Mouse (Mus musculus): Measurements from ENCODE around the gene Ncbp2. TPM values are rescaled to one million over a fixed set of nuclear protein-coding genes. Genes with fewer than 3 reads are reported as not detected.
A peak's percentile ranks its signal among the peaks of the same experiment; 100 is the strongest.

Gene Ncbp2
- polyA plus RNA-seq, 1 experiment from 2014 or later = 148 TPM

GRCm38 (mm10) chr16:31980946-31981345, 32.6 kb downstream of the Ncbp2 start:
- 77% methylated on average over 5 of the region's 5 CpGs for WGBS
- Histone ChIP-seq H3K4me3 (ENCODE audit: low read depth, low read length) (no peak overlapping the region), H3K27me3 (ENCODE audit: control insufficient read depth, insufficient read depth, low read length) (no peaks in the 10 kb centered on the region), H3K4me2 (replicated peaks; ENCODE audit: low read depth, low read length) (no peak overlapping the region), H3K36me3 (ENCODE audit: control insufficient read depth, insufficient read depth, low read length) (no peaks in the 10 kb centered on the region), H3K9ac (ENCODE audit: low read depth, low read length) (no peak overlapping the region), H3K9me3 (ENCODE audit: control insufficient read depth, low read length) (no peaks in the 10 kb centered on the region), H3K27ac (ENCODE audit: low read depth, low read length) (no peak overlapping the region), H3K4me1 (replicated peaks; ENCODE audit: control insufficient read depth, insufficient read depth, low read length) (no peaks in the 10 kb centered on the region)
- ATAC-seq (ENCODE audit: low FRiP score) (no peak), DNase-seq (ENCODE audit: low spot score) (no peak)

- DNase-seq (ENCODE audit: low spot score) = no peak
- no peaks in the 10 kb centered on the region for H3K9me3 ChIP-seq (ENCODE audit: control insufficient read depth, low read length)
- no peak for ATAC-seq (ENCODE audit: low FRiP score)
- no peaks in the 10 kb centered on the region for H3K27me3 ChIP-seq (ENCODE audit: control insufficient read depth, insufficient read depth, low read length)
- 32% methylated on average over 1 of the region's 1 CpGs for WGBS
- H3K4me2 ChIP-seq (replicated peaks; ENCODE audit: low read depth, low read length) = no peak overlapping the region
- no peaks in the 10 kb centered on the region for H3K4me1 ChIP-seq (replicated peaks; ENCODE audit: control insufficient read depth, insufficient read depth, low read length)
- no peak overlapping the region for H3K9ac ChIP-seq (ENCODE audit: low read depth, low read length)
- H3K36me3 ChIP-seq (ENCODE audit: control insufficient read depth, insufficient read depth, low read length) = no peaks in the 10 kb centered on the region
- no peak overlapping the region for H3K4me3 ChIP-seq (ENCODE audit: low read depth, low read length)
- H3K27ac ChIP-seq (ENCODE audit: low read depth, low read length) = no peak overlapping the region
Measured at GRCm38 (mm10) chr16:31992039-31992438, 43.7 kb downstream of the Ncbp2 start.

DNA sequence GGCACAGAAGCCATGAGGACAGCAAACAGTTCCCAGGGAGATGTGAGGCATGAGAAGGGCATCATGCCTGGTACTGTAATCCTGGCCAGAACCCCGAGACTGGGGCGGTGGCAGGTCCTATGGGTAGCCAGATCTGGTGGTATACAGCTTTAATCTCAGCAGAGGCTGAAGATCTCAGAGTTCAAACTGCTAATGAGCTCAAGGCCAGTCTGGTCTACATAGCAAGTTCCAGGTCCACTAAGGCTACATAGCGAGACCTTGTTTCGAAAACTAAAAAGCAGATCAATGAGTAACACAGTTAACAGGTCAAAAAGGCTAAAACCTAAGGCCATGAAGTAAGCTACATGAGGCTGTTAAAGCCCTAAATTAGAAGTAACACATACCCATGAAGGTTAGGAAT, 44.9 kb downstream of the Ncbp2 start:
- Histone ChIP-seq H3K27ac (ENCODE audit: low read depth, low read length) (no peak overlapping the region), H3K4me2 (replicated peaks; ENCODE audit: low read depth, low read length) (no peak overlapping the region), H3K9ac (ENCODE audit: low read depth, low read length) (no peak overlapping the region), H3K27me3 (ENCODE audit: control insufficient read depth, insufficient read depth, low read length) (no peaks in the 10 kb centered on the region), H3K4me3 (ENCODE audit: low read depth, low read length) (no peak overlapping the region), H3K4me1 (replicated peaks; ENCODE audit: control insufficient read depth, insufficient read depth, low read length) (no peaks in the 10 kb centered on the region), H3K9me3 (ENCODE audit: control insufficient read depth, low read length) (no peaks in the 10 kb centered on the region), H3K36me3 (ENCODE audit: control insufficient read depth, insufficient read depth, low read length) (no peaks in the 10 kb centered on the region)
- 95% methylated on average over 4 of the region's 4 CpGs for WGBS
- ATAC-seq (ENCODE audit: low FRiP score) (no peak), DNase-seq (ENCODE audit: low spot score) (no peak)

DNA sequence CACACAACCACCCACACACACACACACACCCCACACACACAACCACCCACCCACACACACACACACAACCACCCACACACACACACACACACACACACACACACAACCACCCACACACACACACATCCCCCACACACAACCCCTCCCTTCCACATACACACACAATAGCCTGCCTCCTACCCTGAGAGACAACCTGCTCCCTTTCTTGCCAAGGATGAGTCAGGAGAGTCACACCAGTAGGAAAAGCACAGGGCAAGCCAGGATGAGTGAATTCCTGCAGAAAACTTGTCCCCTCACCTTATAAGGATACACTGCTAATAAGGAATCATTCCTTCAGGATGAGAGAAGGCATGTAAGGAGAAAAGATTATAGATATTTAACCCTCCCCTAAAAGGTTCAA, 45.6 kb downstream of the Ncbp2 start:
- no peak overlapping the region for H3K4me2 ChIP-seq (replicated peaks; ENCODE audit: low read depth, low read length)
- H3K9me3 ChIP-seq (ENCODE audit: control insufficient read depth, low read length) = no peaks in the 10 kb centered on the region
- H3K4me3 ChIP-seq (ENCODE audit: low read depth, low read length) = no peak overlapping the region
- H3K36me3 ChIP-seq (ENCODE audit: control insufficient read depth, insufficient read depth, low read length) = no peaks in the 10 kb centered on the region
- no peak for ATAC-seq (ENCODE audit: low FRiP score)
- no peaks in the 10 kb centered on the region for H3K4me1 ChIP-seq (replicated peaks; ENCODE audit: control insufficient read depth, insufficient read depth, low read length)
- DNase-seq (ENCODE audit: low spot score) = no peak
- no peaks in the 10 kb centered on the region for H3K27me3 ChIP-seq (ENCODE audit: control insufficient read depth, insufficient read depth, low read length)
- no peak overlapping the region for H3K27ac ChIP-seq (ENCODE audit: low read depth, low read length)
- no peak overlapping the region for H3K9ac ChIP-seq (ENCODE audit: low read depth, low read length)

DNA sequence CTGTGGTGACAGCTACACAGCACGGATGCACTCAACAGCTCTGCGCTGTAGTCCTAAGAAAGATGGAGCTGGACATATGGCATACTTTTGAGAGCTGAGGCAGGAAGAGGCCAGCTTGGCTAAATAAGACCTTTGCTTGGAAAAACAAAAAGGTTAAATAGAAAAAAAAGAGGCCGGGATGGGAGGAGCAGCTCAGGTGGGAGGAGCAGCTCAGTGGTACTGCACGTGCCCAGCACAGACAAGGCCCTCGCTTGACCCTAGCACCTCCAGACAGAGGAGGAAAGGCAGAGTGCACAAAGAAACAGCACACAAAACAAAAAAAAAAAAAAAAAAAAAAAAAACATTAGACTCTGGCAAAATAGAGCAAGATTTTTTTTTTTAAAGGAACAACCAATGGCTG, 48.1 kb downstream of the Ncbp2 start:
- H3K27me3 ChIP-seq (ENCODE audit: control insufficient read depth, insufficient read depth, low read length) = no peaks in the 10 kb centered on the region
- no peaks in the 10 kb centered on the region for H3K4me1 ChIP-seq (replicated peaks; ENCODE audit: control insufficient read depth, insufficient read depth, low read length)
- no peak overlapping the region for H3K27ac ChIP-seq (ENCODE audit: low read depth, low read length)
- H3K4me2 ChIP-seq (replicated peaks; ENCODE audit: low read depth, low read length) = no peak overlapping the region
- ATAC-seq (ENCODE audit: low FRiP score) (no peak), DNase-seq (ENCODE audit: low spot score) (no peak)
- H3K36me3 ChIP-seq (ENCODE audit: control insufficient read depth, insufficient read depth, low read length) = no peaks in the 10 kb centered on the region
- no peak overlapping the region for H3K4me3 ChIP-seq (ENCODE audit: low read depth, low read length)
- no peaks in the 10 kb centered on the region for H3K9me3 ChIP-seq (ENCODE audit: control insufficient read depth, low read length)
- no peak overlapping the region for H3K9ac ChIP-seq (ENCODE audit: low read depth, low read length)
- 75% methylated on average over 5 of the region's 5 CpGs for WGBS

DNA sequence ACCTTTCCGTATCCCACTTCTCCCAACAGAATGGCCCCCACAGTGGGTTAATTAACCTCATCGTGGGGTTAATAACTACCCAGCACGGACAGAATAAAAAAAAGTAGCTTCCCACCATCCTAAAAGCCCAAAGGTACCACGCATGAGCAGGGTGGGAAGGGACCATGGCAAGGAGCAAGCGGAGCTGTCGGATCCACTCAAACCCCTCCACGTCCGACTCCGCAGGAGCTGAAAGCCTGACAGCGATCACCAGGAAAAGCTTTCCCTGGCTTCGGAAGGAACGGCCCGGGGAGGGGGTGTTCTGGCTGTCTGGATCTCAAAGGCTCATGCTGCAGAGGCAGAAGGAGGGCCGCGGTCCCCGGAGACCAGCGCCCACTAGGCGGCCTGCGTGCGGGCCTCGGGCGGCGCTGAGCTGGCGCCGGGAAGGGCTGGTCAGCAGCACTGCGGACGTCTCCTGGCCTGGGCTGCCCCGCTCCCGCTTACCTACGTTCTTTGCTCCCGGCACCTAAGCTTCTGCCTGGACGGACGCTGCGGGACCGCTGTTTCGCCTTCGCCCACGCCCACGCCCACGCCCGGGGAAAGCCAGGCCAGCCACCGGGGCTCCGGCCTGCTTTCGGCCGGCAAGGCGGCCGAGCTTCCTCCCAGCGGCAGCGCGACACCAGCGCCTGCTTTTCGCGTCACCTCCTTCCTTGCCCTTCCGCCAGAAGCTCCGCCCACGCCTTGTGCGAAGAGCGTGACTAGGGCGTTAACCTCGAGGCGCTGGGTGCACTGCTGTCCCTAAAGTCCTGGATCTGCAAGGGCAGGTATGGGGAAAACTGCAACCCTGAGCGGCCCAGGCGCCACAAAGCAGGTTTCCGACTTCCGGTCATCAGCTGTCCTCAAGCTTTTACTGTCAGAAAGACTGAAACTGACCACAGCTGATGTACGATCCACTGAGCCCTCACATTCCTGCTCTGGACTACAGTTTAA, 54.5 kb downstream of the Ncbp2 start, which contains the start of gene Senp5:
Gene Senp5, minus strand, starts transcription at position 779 of the 969 bp plus-strand sequence.
- Histone ChIP-seq H3K27me3 (ENCODE audit: control insufficient read depth, insufficient read depth, low read length) (no peaks in the 10 kb centered on the region), H3K36me3 (ENCODE audit: control insufficient read depth, insufficient read depth, low read length) (no peaks in the 10 kb centered on the region), H3K4me2 (replicated peaks; ENCODE audit: low read depth, low read length) (peak within 1 kb of the TSS; percentile 61), H3K9me3 (ENCODE audit: control insufficient read depth, low read length) (no peaks in the 10 kb centered on the region), H3K4me1 (replicated peaks; ENCODE audit: control insufficient read depth, insufficient read depth, low read length) (peaks cover 2% of the 10 kb centered on the region; the same call in 1 of the 2 replicates), H3K9ac (ENCODE audit: low read depth, low read length) (peak within 1 kb of the TSS; percentile 85), H3K27ac (ENCODE audit: low read depth, low read length) (peak within 1 kb of the TSS; percentile 51), H3K4me3 (ENCODE audit: low read depth, low read length) (peak within 1 kb of the TSS; percentile 89)
- 1% methylated on average over 66 of the region's 66 CpGs for WGBS
- ATAC-seq (ENCODE audit: low FRiP score) = peak; percentile 94
- peak; percentile 93 for DNase-seq (ENCODE audit: low spot score)

GRCm38 (mm10) chr16:32004731-32005130, 56.4 kb downstream of the Ncbp2 start:
- no peaks in the 10 kb centered on the region for H3K36me3 ChIP-seq (ENCODE audit: control insufficient read depth, insufficient read depth, low read length)
- ATAC-seq (ENCODE audit: low FRiP score) (no peak), DNase-seq (ENCODE audit: low spot score) (no peak)
- H3K4me1 ChIP-seq (replicated peaks; ENCODE audit: control insufficient read depth, insufficient read depth, low read length) = peaks cover 2% of the 10 kb centered on the region; the same call in 1 of the 2 replicates
- no peak overlapping the region for H3K9ac ChIP-seq (ENCODE audit: low read depth, low read length)
- no peaks in the 10 kb centered on the region for H3K9me3 ChIP-seq (ENCODE audit: control insufficient read depth, low read length)
- no peak overlapping the region for H3K27ac ChIP-seq (ENCODE audit: low read depth, low read length)
- no peaks in the 10 kb centered on the region for H3K27me3 ChIP-seq (ENCODE audit: control insufficient read depth, insufficient read depth, low read length)
- H3K4me3 ChIP-seq (ENCODE audit: low read depth, low read length) = no peak overlapping the region
- no peak overlapping the region for H3K4me2 ChIP-seq (replicated peaks; ENCODE audit: low read depth, low read length)
- whole genome bisulfite sequencing = 95% methylated on average over 3 of the region's 3 CpGs

- Histone ChIP-seq H3K4me2 (replicated peaks; ENCODE audit: low read depth, low read length) (no peak overlapping the region), H3K36me3 (ENCODE audit: control insufficient read depth, insufficient read depth, low read length) (no peaks in the 10 kb centered on the region), H3K27me3 (ENCODE audit: control insufficient read depth, insufficient read depth, low read length) (no peaks in the 10 kb centered on the region), H3K27ac (ENCODE audit: low read depth, low read length) (no peak overlapping the region), H3K4me3 (ENCODE audit: low read depth, low read length) (no peak overlapping the region), H3K9me3 (ENCODE audit: control insufficient read depth, low read length) (no peaks in the 10 kb centered on the region), H3K4me1 (replicated peaks; ENCODE audit: control insufficient read depth, insufficient read depth, low read length) (no peaks in the 10 kb centered on the region), H3K9ac (ENCODE audit: low read depth, low read length) (no peak overlapping the region)
- ATAC-seq (ENCODE audit: low FRiP score) (no peak), DNase-seq (ENCODE audit: low spot score) (no peak)
- WGBS = 68% methylated on average over 10 of the region's 10 CpGs
Measured at GRCm38 (mm10) chr16:32008529-32009293, 60.4 kb downstream of the Ncbp2 start.

Measured in hindbrain, embryonic 11.5 days (tissue).